Mouse (Mus musculus) embryo, embryonic 9.5 days (tissue): Measurements from ENCODE around the gene Yy1.
A peak's percentile ranks its signal among the peaks of the same experiment; 100 is the strongest.

Experiments
- DNase-seq: peaks from one replicate; pipeline ENCODE4 v3.0.0-alpha.2; 2017; ENCODE audit errors: extremely low spot score

Yy1 gene

GRCm38 (mm10) chr12:108792546-108793452 is at the start of gene Yy1:
Gene Yy1 (plus strand): TSS chr12:108792973.
- peak; percentile 98 for DNase-seq

- DNase-seq = no peak
Measured at GRCm38 (mm10) chr12:108745990-108746389, 46.8 kb upstream of the Yy1 start.

GRCm38 (mm10) chr12:108749019-108749418 is 43.8 kb upstream of the Yy1 start:
- no peak for DNase-seq

GRCm38 (mm10) chr12:108749454-108749853 is 43.3 kb upstream of the Yy1 start:
- no peak for DNase-seq

DNA sequence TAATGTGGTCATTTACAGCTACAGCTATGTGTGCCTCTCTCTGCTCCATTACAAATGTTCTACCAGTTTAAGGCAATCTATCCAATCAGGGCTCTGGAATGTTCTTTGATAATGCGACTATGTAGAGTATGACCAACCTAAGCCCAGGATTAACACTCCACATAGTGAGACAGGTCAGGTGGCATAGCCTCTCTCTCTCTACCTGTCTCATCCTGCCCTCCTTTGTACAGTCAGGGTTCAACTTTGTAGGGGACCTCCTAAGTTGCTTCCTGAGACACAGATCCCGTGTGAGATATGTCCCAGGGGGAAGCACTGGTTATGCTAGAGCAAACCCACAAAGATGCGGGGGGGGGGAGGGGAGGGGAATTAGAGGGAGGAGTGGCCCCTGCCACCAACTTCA is 42.5 kb upstream of the Yy1 start:
- DNase-seq = no peak

- no peak for DNase-seq
Measured at GRCm38 (mm10) chr12:108751790-108752189, 41.0 kb upstream of the Yy1 start.

- no peak for DNase-seq
Measured at GRCm38 (mm10) chr12:108755141-108755540, 37.6 kb upstream of the Yy1 start.

- no peak for DNase-seq
Measured at GRCm38 (mm10) chr12:108756611-108757010, 36.2 kb upstream of the Yy1 start.

GRCm38 (mm10) chr12:108757717-108758257 is 35.0 kb upstream of the Yy1 start:
- DNase-seq = peak; percentile 99

DNA sequence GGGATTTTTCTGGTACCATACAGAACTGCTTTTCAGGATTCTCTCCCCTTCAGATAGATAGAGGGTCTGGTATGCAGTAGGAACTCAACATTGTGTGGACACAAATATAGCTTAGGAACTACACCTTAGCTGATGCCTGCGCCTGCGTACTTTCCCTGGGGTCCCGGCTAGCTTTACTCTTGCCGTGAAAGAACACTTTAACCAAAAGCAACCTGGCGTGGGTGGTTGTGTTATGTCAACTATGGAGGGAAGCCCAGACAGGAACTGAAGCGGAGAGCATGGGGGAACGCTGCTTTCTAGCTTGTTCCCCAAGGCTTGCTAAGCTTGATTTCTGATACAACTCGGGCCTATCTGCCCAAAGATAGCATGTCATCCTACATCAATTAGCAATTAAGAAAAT is 34.5 kb upstream of the Yy1 start:
- DNase-seq = no peak

GRCm38 (mm10) chr12:108758682-108759081 is 34.1 kb upstream of the Yy1 start:
- DNase-seq = no peak

GRCm38 (mm10) chr12:108759266-108759665 is 33.5 kb upstream of the Yy1 start:
- no peak for DNase-seq

- DNase-seq = no peak
Measured at GRCm38 (mm10) chr12:108760016-108760415, 32.8 kb upstream of the Yy1 start.

DNA sequence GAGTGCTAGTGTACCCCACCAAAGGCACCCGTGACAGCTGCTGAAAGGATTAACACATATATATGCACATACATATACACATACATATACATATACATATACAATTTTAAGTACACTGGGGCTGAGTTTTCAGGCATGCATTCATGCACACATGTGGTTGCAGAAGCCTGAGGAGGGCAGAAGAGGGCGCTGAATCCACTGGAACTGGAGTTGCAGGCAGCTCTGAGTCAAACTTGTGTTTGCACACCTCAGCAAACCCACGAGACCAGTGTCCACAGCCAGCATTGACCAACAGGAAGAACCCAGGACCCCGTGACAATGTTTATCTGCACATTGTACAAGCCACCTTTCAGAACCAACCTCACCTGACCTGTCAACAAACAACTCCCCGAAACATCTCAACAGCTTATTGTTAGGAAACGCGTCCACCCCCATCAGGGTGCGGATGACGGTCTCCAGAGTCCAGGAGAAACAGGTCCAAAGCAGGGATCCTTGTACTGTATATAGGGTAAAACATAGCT is 32.2 kb upstream of the Yy1 start:
- peak; percentile 17 for DNase-seq

DNA sequence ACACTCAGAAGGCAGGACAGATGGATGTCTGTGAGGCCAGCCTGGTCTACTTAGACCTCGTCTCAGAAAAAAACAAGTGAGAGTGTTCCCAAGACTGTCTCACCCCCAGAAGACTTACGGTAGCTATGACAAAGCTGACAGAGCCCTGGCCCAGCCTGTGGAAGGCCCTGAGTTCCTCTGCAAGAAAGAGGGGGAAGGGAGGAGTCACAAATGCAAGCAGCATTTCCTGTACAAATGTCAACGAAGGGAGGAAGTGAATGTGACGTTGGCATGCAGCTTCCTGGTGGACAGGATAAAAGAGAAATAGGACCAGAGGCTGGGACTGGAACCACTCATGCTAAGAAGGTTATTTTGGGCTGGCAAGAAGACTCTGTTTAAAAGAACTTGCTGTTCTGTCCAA is 31.6 kb upstream of the Yy1 start:
- DNase-seq = no peak

- no peak for DNase-seq
Measured at GRCm38 (mm10) chr12:108761665-108762064, 31.1 kb upstream of the Yy1 start.

- no peak for DNase-seq
Measured at GRCm38 (mm10) chr12:108763057-108763796, 29.5 kb upstream of the Yy1 start.

DNA sequence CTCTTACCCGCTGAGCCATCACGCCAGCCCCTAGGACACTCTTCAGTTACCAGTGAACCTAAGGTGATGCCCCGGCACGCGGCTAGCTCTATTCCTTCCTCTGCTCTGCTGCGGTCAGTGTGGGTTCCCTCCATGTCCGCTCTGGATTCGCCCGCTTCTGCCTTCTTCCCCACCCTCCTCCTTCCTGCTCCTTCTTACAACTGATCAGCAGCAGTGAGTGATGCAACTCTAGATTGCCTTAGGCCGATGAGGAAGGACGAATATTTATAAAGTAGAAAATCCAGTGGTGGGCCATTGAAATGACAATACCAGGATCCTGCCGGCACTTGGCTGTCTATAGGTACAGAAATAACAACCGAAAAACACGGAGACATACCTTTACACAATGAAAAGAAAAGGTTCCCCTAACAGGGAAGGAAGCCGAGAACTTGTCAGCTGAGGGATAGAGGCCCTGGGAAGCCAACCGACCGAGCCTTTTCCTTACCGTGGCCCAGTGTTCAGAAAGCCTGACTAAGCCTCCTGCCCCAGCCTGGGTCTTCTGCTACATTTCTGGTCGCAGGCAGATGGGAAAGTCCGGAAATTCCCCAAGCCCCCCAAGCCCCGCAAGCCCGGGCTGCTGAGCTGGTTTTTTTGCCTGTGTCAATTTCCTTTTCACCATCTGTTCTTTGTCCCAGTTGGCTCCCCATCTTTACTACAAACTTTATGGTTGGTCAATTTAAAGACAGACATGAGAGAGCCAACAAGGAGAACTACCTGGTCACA is 27.7 kb upstream of the Yy1 start:
- DNase-seq = no peak

GRCm38 (mm10) chr12:108765751-108766221 is 27.0 kb upstream of the Yy1 start:
- peak; percentile 22 for DNase-seq

DNA sequence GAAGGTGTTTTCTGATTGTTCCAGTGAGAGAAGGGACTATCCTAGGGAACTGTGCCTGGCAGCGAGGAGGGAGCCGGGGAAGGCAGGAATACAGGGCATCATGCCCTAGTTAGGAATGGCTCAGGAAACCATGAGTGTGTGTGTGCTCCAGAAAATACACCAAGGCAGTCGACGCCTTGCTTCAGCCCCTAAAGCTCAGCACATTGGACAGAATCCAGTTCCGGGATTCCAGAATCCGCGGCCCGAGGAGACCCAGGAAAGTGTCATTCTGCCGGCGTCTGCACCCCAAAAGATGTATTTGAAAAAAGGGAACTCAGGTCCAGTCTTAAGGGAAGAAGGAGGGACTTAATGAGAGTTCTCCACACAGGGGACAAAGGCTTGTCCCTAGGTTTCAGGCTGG is 26.5 kb upstream of the Yy1 start:
- DNase-seq = no peak

GRCm38 (mm10) chr12:108766866-108767265 is 25.9 kb upstream of the Yy1 start:
- DNase-seq = no peak
